Mouse (Mus musculus) ovary, postnatal 36 days (tissue): ENCODE measurements around the gene Rps3a1.

Source experiments
- DNase-seq: peaks from one replicate; pipeline ENCODE4 v3.0.0; 2022; ENCODE audit warnings: low spot score, mixed read lengths

Rps3a1 gene

GRCm38 (mm10) chr3:86142263-86142933, at the start of gene Rps3a1:
Rps3a1 (minus strand) TSS chr3:86142702.
- DNase-seq: peak; percentile 98

- no peak for DNase-seq
Observed at GRCm38 (mm10) chr3:86187736-86188389, 45.4 kb upstream of the Rps3a1 start.

GRCm38 (mm10) chr3:86184546-86184945, 42.0 kb upstream of the Rps3a1 start:
- DNase-seq: no peak

DNA sequence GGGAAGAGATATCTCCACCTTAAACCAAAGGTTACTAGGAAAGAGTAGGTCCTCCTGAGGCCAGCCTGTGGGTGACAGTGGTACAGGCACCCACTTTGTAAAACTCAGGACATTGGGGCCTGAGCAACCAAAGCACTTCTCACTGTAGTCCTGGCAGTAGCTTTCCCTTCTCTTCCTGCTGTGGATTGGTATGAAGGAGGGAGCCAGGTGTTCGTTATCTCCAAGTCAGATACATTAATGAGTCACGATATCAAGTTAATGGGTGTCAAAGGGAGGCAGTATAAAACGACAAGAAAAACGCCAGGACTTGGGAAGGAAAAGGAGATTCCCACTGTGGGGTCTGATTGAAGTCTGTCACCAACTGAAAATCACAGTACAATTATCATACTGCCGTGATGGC, 38.6 kb upstream of the Rps3a1 start:
- DNase-seq: no peak

DNA sequence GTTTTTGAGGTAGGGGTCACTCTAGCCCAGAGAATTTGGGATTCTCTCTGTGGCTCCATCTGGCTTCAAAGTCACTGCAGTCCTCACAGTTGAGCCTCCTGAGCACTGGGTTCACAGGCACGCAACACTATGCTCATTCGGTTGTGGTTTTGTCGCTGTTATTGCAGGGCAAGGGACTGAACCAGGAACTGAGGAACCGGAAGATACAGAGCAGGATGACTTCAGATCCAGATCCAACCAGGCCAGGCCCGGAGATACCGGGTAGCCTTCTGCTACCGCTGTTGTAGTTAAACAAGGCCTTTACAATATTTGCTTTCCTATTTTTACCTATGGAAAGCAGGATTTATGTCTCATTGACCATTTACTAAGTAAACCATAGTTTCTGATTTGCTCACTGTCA, 37.2 kb upstream of the Rps3a1 start:
- no peak for DNase-seq

DNA sequence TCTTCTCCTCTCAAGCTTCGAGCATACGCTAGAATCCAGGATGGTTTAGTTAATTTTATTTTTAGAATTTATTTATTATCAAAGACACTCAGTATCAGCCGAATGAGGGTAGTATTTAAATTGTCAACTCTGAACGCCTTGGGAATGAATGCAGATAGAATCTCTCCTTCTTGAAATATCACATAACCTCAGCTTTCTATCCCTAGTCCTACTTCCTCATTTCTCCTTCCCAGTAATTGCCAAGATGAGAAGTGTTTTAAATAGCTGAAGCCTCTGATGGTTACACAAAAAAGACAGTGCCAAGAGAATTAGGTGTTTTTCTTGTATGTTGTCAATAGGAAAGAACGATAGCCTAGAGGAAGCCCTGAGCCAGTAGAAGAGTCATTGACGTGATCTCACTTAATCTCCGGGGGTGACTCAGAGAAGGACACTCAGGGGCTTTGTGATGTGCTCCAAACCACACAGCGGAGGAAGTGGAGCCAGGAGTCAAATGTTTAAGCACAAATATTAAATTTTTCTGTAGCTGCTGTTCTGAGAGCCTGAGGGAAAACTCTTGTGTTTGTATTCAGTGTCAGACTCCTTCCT, 26.4 kb upstream of the Rps3a1 start:
- DNase-seq: no peak

- no peak for DNase-seq
Observed at GRCm38 (mm10) chr3:86149521-86149920, 7.0 kb upstream of the Rps3a1 start.

DNA sequence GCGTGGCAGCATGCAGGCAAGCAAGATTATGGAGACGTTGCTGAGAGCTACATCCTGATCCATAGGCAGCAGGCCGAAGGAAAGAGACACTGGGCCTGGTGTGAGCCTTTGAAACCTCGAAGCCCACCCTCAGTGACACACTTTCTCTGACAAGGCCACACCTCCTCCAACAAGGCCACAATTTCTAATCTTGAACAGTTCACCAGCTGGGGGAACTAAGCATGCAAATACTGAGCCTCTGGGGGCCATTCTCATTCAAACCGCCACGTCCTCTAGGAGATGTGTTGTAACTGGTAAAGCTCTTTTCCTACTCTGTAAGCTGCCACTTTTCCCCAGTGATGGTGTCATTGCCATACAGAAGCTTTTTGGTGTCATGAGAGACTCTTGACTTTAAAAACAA, 6.6 kb upstream of the Rps3a1 start:
- no peak for DNase-seq

GRCm38 (mm10) chr3:86143343-86143742, 841 bp upstream of the Rps3a1 start:
- DNase-seq: no peak

DNA sequence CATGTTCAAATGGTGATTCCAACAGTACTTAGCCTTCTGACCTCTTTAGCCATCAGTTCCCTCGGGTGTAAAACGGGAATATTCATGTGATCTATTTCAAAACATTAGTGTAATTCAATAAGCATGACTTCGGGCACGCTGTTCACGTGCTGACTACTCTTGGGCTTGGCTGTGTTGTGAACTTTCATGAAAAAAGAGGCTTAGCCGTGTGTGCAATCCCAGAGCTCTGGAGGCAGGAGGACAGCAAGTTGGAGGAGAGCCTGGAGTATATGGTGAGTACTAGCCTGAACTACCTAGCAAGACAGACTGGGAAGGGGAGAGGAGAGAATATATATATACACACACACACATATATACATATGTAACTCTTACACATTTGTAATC, 424 bp upstream of the Rps3a1 start:
- DNase-seq: no peak

DNA sequence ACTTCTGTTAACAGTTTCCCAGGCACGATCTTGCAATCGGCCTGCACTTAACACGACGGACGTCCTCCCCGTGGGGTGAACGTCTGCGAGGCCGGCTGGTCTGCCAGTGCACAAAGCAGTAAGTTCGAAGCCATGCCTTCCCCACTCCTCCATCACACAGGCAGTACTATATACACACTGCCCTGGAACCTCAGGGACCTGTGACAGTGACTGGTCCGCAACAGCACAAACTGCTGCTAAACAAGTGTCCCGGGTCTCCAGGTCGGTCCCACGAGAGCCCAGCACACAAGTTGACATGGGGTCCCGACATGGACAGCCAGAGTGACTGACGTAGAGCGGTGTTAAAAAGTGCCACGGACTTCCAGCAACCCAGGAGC, 628 bp downstream of the Rps3a1 start:
- no peak for DNase-seq

DNA sequence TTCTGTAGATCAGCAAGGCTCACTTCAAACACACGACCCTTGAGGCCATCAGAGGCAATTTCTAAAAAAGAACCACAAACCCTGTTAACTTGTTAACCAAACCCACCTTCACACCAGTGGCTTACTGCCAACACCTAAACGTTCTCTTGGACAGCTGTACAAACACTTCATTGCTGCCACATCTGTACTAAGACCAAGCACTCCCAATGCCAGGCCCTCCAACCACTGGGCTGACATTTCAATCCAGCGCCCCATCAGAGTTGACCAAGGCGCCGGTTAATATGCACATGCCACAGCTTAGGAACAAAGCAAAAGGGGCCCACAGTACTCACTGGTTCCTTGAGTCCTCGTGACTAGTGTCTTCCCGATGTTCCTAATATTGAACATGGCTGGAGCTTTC, 1.1 kb downstream of the Rps3a1 start:
- no peak for DNase-seq

- DNase-seq: no peak
Observed at GRCm38 (mm10) chr3:86139660-86140059, 2.8 kb downstream of the Rps3a1 start.

DNA sequence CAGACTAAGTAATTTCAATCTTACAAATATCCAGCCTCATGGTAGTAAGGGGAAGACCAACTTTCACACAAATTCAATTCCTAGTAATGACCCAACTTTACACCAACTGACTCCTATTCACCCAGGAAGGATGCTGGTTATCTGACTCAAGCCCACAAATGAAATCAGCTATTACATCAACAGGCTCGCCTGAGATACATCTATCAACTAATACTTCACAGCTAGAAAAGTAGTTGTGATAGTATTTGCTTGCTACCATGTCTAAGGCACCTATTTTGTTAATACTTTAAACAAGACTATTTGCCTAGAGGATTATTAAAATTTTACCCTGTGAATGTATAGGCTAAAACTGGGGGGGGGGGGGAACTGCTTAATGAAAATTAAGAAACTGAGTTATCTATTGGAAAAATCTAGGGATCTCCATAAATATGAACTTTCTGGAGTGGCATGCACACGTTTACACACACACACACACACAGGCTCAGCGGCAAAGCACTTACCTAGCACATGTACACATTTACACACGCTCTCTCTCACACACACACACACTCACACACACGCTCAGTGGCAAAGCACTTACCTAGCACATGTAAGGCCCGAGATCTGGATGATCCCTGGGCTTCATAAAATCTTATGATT, 5.4 kb downstream of the Rps3a1 start:
- DNase-seq: no peak

GRCm38 (mm10) chr3:86135886-86136563, 6.5 kb downstream of the Rps3a1 start:
- no peak for DNase-seq

DNA sequence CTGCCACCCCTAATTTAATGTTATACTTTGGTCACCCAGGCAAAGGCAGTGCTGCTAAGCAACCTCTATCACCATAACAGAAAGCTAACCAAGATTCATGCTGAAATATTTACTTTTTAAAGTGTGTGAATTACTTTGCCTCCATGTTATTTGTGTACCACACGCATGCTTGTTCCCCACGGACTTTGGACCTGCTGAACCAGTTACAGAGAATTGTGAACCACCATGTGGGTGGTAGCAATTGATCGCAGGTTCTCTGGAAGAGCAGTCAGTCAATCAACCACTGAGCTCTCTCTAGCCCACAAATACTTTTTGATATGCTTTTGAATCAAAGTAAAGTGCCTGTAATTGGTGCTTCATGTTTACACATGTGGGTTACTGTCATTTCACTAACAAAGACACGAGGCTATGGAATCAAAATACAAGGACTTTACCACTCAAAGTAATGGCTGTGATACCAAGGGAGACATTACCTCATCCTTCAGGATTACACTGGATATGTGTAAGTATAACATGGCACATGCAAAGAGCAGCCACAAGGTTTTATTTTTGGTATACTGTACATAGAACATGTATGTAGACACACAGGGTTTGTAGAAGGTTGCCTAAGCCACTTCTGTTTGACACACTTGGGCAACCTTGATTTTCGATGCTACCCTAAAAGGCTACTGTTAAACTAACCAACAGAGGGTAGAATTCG, 7.4 kb downstream of the Rps3a1 start:
- DNase-seq: no peak

GRCm38 (mm10) chr3:86129757-86130156, 12.7 kb downstream of the Rps3a1 start:
- DNase-seq: peak; percentile 33

- DNase-seq: no peak
Observed at GRCm38 (mm10) chr3:86123251-86123746, 19.2 kb downstream of the Rps3a1 start.

DNA sequence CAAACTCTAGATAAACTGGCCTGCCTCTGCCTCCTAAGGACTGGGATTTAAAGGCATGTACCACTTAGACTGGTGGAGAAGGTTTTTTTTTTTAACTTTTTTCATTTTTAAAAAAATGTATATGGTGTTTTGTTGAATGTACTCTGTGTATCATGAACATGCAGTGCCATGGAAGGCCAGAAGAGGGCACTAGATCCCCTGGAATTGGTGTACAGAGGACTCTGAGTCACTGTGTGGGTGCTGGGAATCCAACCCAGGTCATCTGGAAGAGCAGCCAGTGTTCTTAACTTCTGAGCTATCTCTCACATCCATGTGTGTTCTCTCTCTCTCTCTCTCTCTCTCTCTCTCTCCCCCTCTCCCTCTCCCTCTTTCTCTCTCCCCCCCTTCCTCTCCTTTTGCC, 20.3 kb downstream of the Rps3a1 start:
- DNase-seq: no peak

- DNase-seq: no peak
Observed at GRCm38 (mm10) chr3:86119237-86119932, 23.1 kb downstream of the Rps3a1 start.

GRCm38 (mm10) chr3:86116951-86117350, 25.6 kb downstream of the Rps3a1 start:
- DNase-seq: no peak
